11 mouse cellular contexts compared by ENCODE assay signal in genomic region chr4:29118679-29119479, GRCm38 (mm10).
DNase-seq lines count a peak whose midpoint lies in the region; ATAC-seq lines count a peak whose summit lies in the region.
"Had no signal": no experiment of that assay in that cellular context is flagged by ENCODE, and none has a peak within 500 bp of the region (broad histone marks: within the 10 kb centered on the region; RNA-seq: fewer than 3 reads in every experiment).

No protein-coding gene starts in this region.

- no peak for ATAC-seq in forebrain, embryonic 16.5 days
- peak; percentile 91; the same call in 1 of the 2 replicates for ATAC-seq in kidney, embryonic 16.5 days (ENCODE audit: low FRiP score, low TSS enrichment)
- ATAC-seq in midbrain, embryonic 14.5 days (ENCODE audit: low FRiP score, low TSS enrichment), result no peak
- ATAC-seq in midbrain, embryonic 13.5 days, result no peak
- ATAC-seq: liver, postnatal 0 days had no signal

- H3K4me1 ChIP-seq in forebrain, embryonic 10.5 days, result peaks cover 27% of the 10 kb centered on the region
- H3K4me1 ChIP-seq in forebrain, embryonic 16.5 days (replicated peaks; ENCODE audit: control insufficient read depth, insufficient read depth, low read length), result peaks cover 13% of the 10 kb centered on the region
- H3K4me1 ChIP-seq in kidney, embryonic 16.5 days (ENCODE audit: insufficient read depth, low read length), result peaks cover 2% of the 10 kb centered on the region; the same call in 1 of the 2 replicates
- 0 out of 2 replicates have a peak, but pooled peaks cover 4% of the 10 kb centered on the region for H3K4me1 ChIP-seq in midbrain, embryonic 14.5 days (ENCODE audit: control insufficient read depth, insufficient read depth, low read length)
- H3K4me1 ChIP-seq in midbrain, embryonic 13.5 days (replicated peaks), result peaks cover 18% of the 10 kb centered on the region; the same call in 1 of the 2 replicates
- H3K4me1 ChIP-seq: hindbrain, embryonic 15.5 days had no signal

- no peak overlapping the region for H3K4me2 ChIP-seq in forebrain, embryonic 16.5 days (ENCODE audit: low read length)
- H3K4me2 ChIP-seq in kidney, embryonic 16.5 days (replicated peaks; ENCODE audit: low read depth, low read length), result no peak overlapping the region
- H3K4me2 ChIP-seq in midbrain, embryonic 14.5 days (ENCODE audit: low read length), result no peak overlapping the region
- no peak overlapping the region for H3K4me2 ChIP-seq in midbrain, embryonic 13.5 days (replicated peaks)
- H3K4me2 ChIP-seq: embryonic facial prominence, embryonic 13.5 days; hindbrain, embryonic 15.5 days had no signal

- 39% methylated on average over 7 of the region's 7 CpGs for WGBS in forebrain, embryonic 10.5 days
- WGBS in forebrain, embryonic 16.5 days, result 12% methylated on average over 7 of the region's 7 CpGs
- 23% methylated on average over 7 of the region's 7 CpGs for WGBS in kidney, embryonic 16.5 days
- 12% methylated on average over 7 of the region's 7 CpGs for WGBS in midbrain, embryonic 14.5 days
- WGBS in midbrain, embryonic 13.5 days, result 12% methylated on average over 7 of the region's 7 CpGs

- H3K36me3 ChIP-seq in forebrain, embryonic 10.5 days (replicated peaks), result no peaks in the 10 kb centered on the region
- no peaks in the 10 kb centered on the region for H3K36me3 ChIP-seq in forebrain, embryonic 16.5 days (ENCODE audit: control insufficient read depth, insufficient read depth)
- no peaks in the 10 kb centered on the region for H3K36me3 ChIP-seq in kidney, embryonic 16.5 days (ENCODE audit: insufficient read depth, low read length)
- no peaks in the 10 kb centered on the region for H3K36me3 ChIP-seq in midbrain, embryonic 14.5 days (ENCODE audit: control insufficient read depth, insufficient read depth, low read length)
- no peaks in the 10 kb centered on the region for H3K36me3 ChIP-seq in midbrain, embryonic 13.5 days
- H3K36me3 ChIP-seq: embryonic facial prominence, embryonic 13.5 days; hindbrain, embryonic 15.5 days had no signal

- no peak overlapping the region for H3K4me3 ChIP-seq in forebrain, embryonic 10.5 days
- H3K4me3 ChIP-seq in forebrain, embryonic 16.5 days (replicated peaks; ENCODE audit: low read length), result no peak overlapping the region
- no peak overlapping the region for H3K4me3 ChIP-seq in kidney, embryonic 16.5 days (ENCODE audit: low read length)
- no peak overlapping the region for H3K4me3 ChIP-seq in midbrain, embryonic 14.5 days (replicated peaks; ENCODE audit: low read depth, low read length)
- no peak overlapping the region for H3K4me3 ChIP-seq in midbrain, embryonic 13.5 days (replicated peaks)
- H3K4me3 ChIP-seq: embryonic facial prominence, embryonic 13.5 days; hindbrain, embryonic 15.5 days had no signal

- H3K9ac ChIP-seq in forebrain, embryonic 16.5 days (replicated peaks; ENCODE audit: low read depth, low read length), result no peak overlapping the region
- no peak overlapping the region for H3K9ac ChIP-seq in kidney, embryonic 16.5 days (replicated peaks; ENCODE audit: low read length)
- H3K9ac ChIP-seq in midbrain, embryonic 14.5 days (replicated peaks; ENCODE audit: low read length), result no peak overlapping the region
- H3K9ac ChIP-seq in midbrain, embryonic 13.5 days (replicated peaks), result no peak overlapping the region
- H3K9ac ChIP-seq: embryonic facial prominence, embryonic 13.5 days; hindbrain, embryonic 15.5 days; liver, postnatal 0 days had no signal

- peaks cover 20% of the 10 kb centered on the region for H3K27me3 ChIP-seq in forebrain, embryonic 10.5 days (ENCODE audit: poor library complexity, severe bottlenecking)
- H3K27me3 ChIP-seq in forebrain, embryonic 16.5 days (replicated peaks; ENCODE audit: control insufficient read depth, insufficient read depth, low read length), result no peaks in the 10 kb centered on the region
- no peaks in the 10 kb centered on the region for H3K27me3 ChIP-seq in kidney, embryonic 16.5 days (ENCODE audit: insufficient read depth, low read length)
- peaks cover 8% of the 10 kb centered on the region; the same call in 1 of the 2 replicates for H3K27me3 ChIP-seq in midbrain, embryonic 14.5 days (ENCODE audit: control insufficient read depth, insufficient read depth, low read length)
- peaks cover 56% of the 10 kb centered on the region for H3K27me3 ChIP-seq in midbrain, embryonic 13.5 days
- H3K27me3 ChIP-seq: embryonic facial prominence, embryonic 13.5 days; hindbrain, embryonic 15.5 days had no signal

- peak overlapping the region; percentile 65; the same call in 1 of the 2 replicates for H3K27ac ChIP-seq in forebrain, embryonic 10.5 days
- no peak overlapping the region for H3K27ac ChIP-seq in forebrain, embryonic 16.5 days (ENCODE audit: low read length)
- H3K27ac ChIP-seq in kidney, embryonic 16.5 days (ENCODE audit: low read length), result no peak overlapping the region
- no peak overlapping the region for H3K27ac ChIP-seq in midbrain, embryonic 14.5 days (replicated peaks; ENCODE audit: low read depth, low read length)
- no peak overlapping the region for H3K27ac ChIP-seq in midbrain, embryonic 13.5 days
- H3K27ac ChIP-seq: hindbrain, embryonic 15.5 days had no signal

- no peak for DNase-seq in forebrain, embryonic 10.5 days (ENCODE audit: extremely low spot score, low spot score)
- no peak for DNase-seq in kidney, postnatal 36 days
- peak; percentile 13 for DNase-seq in midbrain, embryonic 14.5 days
- peak; percentile 34 for DNase-seq in mesoderm, embryonic 11.5 days (ENCODE audit: low read depth, low spot score)
- DNase-seq in layer of hippocampus, adult 9-10 months (ENCODE audit: low spot score), result no peak
- DNase-seq: liver, postnatal 0 days had no signal

- H3K9me3 ChIP-seq in forebrain, embryonic 10.5 days, result no peaks in the 10 kb centered on the region
- H3K9me3 ChIP-seq in forebrain, embryonic 16.5 days (ENCODE audit: control insufficient read depth, low read length), result no peaks in the 10 kb centered on the region
- H3K9me3 ChIP-seq in kidney, embryonic 16.5 days (ENCODE audit: low read length), result no peaks in the 10 kb centered on the region
- H3K9me3 ChIP-seq in midbrain, embryonic 14.5 days (ENCODE audit: control insufficient read depth, low read length), result no peaks in the 10 kb centered on the region
- no peaks in the 10 kb centered on the region for H3K9me3 ChIP-seq in midbrain, embryonic 13.5 days
- H3K9me3 ChIP-seq: embryonic facial prominence, embryonic 13.5 days; hindbrain, embryonic 15.5 days had no signal

Comparison
In these comparisons a context has a peak if more than half of its experiments do, and no peak if none do; other contexts are left out.
1. DNase-seq: peak in midbrain, embryonic 14.5 days (single experiment) and mesoderm, embryonic 11.5 days (single experiment); none in forebrain, embryonic 10.5 days (single experiment), kidney, postnatal 36 days (0 of 2) and layer of hippocampus, adult 9-10 months (single experiment).